Mouse (Mus musculus): ENCODE results near the gene Adra1b. TPM values are rescaled to one million over a fixed set of nuclear protein-coding genes. Genes with fewer than 3 reads are reported as not detected.

Gene Adra1b
- polyA plus RNA-seq, 1 experiment: 4.6 TPM

GRCm38 (mm10) chr11:43779551-43779950 is 121.5 kb downstream of the Adra1b start:
- H3K36me3 ChIP-seq (ENCODE audit: control insufficient read depth, insufficient read depth, low read length): no peaks in the 10 kb centered on the region
- H3K27me3 ChIP-seq (ENCODE audit: control insufficient read depth, insufficient read depth, low read length): peaks cover 4% of the 10 kb centered on the region
- TF ChIP-seq CTCF (IDR thresholded peaks at IDR 0.05; ENCODE audit: borderline replicate concordance, control insufficient read depth, extremely low read depth, insufficient read depth, low read length, poor library complexity) (no peak), POLR2A (IDR thresholded peaks at IDR 0.05; ENCODE audit: control insufficient read depth, extremely low read depth, insufficient read depth, low read length, poor library complexity) (no peak)
- WGBS: 74% methylated on average over 5 of the region's 5 CpGs
- no peak overlapping the region for H3K4me3 ChIP-seq (ENCODE audit: control insufficient read depth, insufficient read depth, low read length)
- H3K27ac ChIP-seq (ENCODE audit: control insufficient read depth, insufficient read depth, low read length): no peak overlapping the region
- H3K4me1 ChIP-seq (replicated peaks; ENCODE audit: control insufficient read depth, insufficient read depth, low read length): no peaks in the 10 kb centered on the region; the same call in 1 of the 2 replicates
- no peak for DNase-seq

GRCm38 (mm10) chr11:43776324-43776694 is 124.7 kb downstream of the Adra1b start:
- no peak for DNase-seq
- 37% methylated on average over 8 of the region's 8 CpGs for WGBS

GRCm38 (mm10) chr11:43775469-43776323 is 125.3 kb downstream of the Adra1b start:
- 20% methylated on average over 63 of the region's 63 CpGs for WGBS
- DNase-seq: no peak
- H3K4me1 ChIP-seq (replicated peaks; ENCODE audit: control insufficient read depth, insufficient read depth, low read length): no peaks in the 10 kb centered on the region; the same call in 1 of the 2 replicates
- H3K4me3 ChIP-seq (ENCODE audit: control insufficient read depth, insufficient read depth, low read length): no peak overlapping the region
- peaks cover 4% of the 10 kb centered on the region for H3K27me3 ChIP-seq (ENCODE audit: control insufficient read depth, insufficient read depth, low read length)
- no peaks in the 10 kb centered on the region for H3K36me3 ChIP-seq (ENCODE audit: control insufficient read depth, insufficient read depth, low read length)
- H3K27ac ChIP-seq (ENCODE audit: control insufficient read depth, insufficient read depth, low read length): no peak overlapping the region
- no peak for TF ChIP-seq CTCF (IDR thresholded peaks at IDR 0.05; ENCODE audit: borderline replicate concordance, control insufficient read depth, extremely low read depth, insufficient read depth, low read length, poor library complexity)
- TF ChIP-seq POLR2A (IDR thresholded peaks at IDR 0.05; ENCODE audit: control insufficient read depth, extremely low read depth, insufficient read depth, low read length, poor library complexity): no peak

More at GRCm38 (mm10) chr11:43776324-43776694, 124.7 kb downstream of the Adra1b start:
- Histone ChIP-seq H3K36me3 (ENCODE audit: control insufficient read depth, insufficient read depth, low read length) (no peaks in the 10 kb centered on the region), H3K4me3 (ENCODE audit: control insufficient read depth, insufficient read depth, low read length) (no peak overlapping the region), H3K4me1 (replicated peaks; ENCODE audit: control insufficient read depth, insufficient read depth, low read length) (no peaks in the 10 kb centered on the region; the same call in 1 of the 2 replicates), H3K27ac (ENCODE audit: control insufficient read depth, insufficient read depth, low read length) (no peak overlapping the region), H3K27me3 (ENCODE audit: control insufficient read depth, insufficient read depth, low read length) (peaks cover 4% of the 10 kb centered on the region)
- TF ChIP-seq CTCF (IDR thresholded peaks at IDR 0.05; ENCODE audit: borderline replicate concordance, control insufficient read depth, extremely low read depth, insufficient read depth, low read length, poor library complexity) (no peak), POLR2A (IDR thresholded peaks at IDR 0.05; ENCODE audit: control insufficient read depth, extremely low read depth, insufficient read depth, low read length, poor library complexity) (no peak)

GRCm38 (mm10) chr11:43773725-43774124 is 127.3 kb downstream of the Adra1b start:
- H3K4me3 ChIP-seq (ENCODE audit: control insufficient read depth, insufficient read depth, low read length): no peak overlapping the region
- no peak for DNase-seq
- peaks cover 4% of the 10 kb centered on the region for H3K27me3 ChIP-seq (ENCODE audit: control insufficient read depth, insufficient read depth, low read length)
- no peaks in the 10 kb centered on the region; the same call in 1 of the 2 replicates for H3K4me1 ChIP-seq (replicated peaks; ENCODE audit: control insufficient read depth, insufficient read depth, low read length)
- no peaks in the 10 kb centered on the region for H3K36me3 ChIP-seq (ENCODE audit: control insufficient read depth, insufficient read depth, low read length)
- H3K27ac ChIP-seq (ENCODE audit: control insufficient read depth, insufficient read depth, low read length): no peak overlapping the region
- 83% methylated on average over 5 of the region's 5 CpGs for WGBS
- TF ChIP-seq CTCF (IDR thresholded peaks at IDR 0.05; ENCODE audit: borderline replicate concordance, control insufficient read depth, extremely low read depth, insufficient read depth, low read length, poor library complexity) (no peak), POLR2A (IDR thresholded peaks at IDR 0.05; ENCODE audit: control insufficient read depth, extremely low read depth, insufficient read depth, low read length, poor library complexity) (no peak)

GRCm38 (mm10) chr11:43770110-43770509 is 130.9 kb downstream of the Adra1b start:
- H3K4me3 ChIP-seq (ENCODE audit: control insufficient read depth, insufficient read depth, low read length): no peak overlapping the region
- no peak overlapping the region for H3K27ac ChIP-seq (ENCODE audit: control insufficient read depth, insufficient read depth, low read length)
- no peak for DNase-seq
- no peaks in the 10 kb centered on the region for H3K27me3 ChIP-seq (ENCODE audit: control insufficient read depth, insufficient read depth, low read length)
- TF ChIP-seq CTCF (IDR thresholded peaks at IDR 0.05; ENCODE audit: borderline replicate concordance, control insufficient read depth, extremely low read depth, insufficient read depth, low read length, poor library complexity): no peak
- no peak for TF ChIP-seq POLR2A (IDR thresholded peaks at IDR 0.05; ENCODE audit: control insufficient read depth, extremely low read depth, insufficient read depth, low read length, poor library complexity)
- no peaks in the 10 kb centered on the region for H3K36me3 ChIP-seq (ENCODE audit: control insufficient read depth, insufficient read depth, low read length)
- 91% methylated on average over 4 of the region's 4 CpGs for WGBS
- 0 out of 2 replicates have a peak, but pooled peaks cover 4% of the 10 kb centered on the region for H3K4me1 ChIP-seq (replicated peaks; ENCODE audit: control insufficient read depth, insufficient read depth, low read length)

- no peak for DNase-seq
- H3K4me3 ChIP-seq (ENCODE audit: control insufficient read depth, insufficient read depth, low read length): no peak overlapping the region
- TF ChIP-seq CTCF (IDR thresholded peaks at IDR 0.05; ENCODE audit: borderline replicate concordance, control insufficient read depth, extremely low read depth, insufficient read depth, low read length, poor library complexity) (no peak), POLR2A (IDR thresholded peaks at IDR 0.05; ENCODE audit: control insufficient read depth, extremely low read depth, insufficient read depth, low read length, poor library complexity) (no peak)
- H3K36me3 ChIP-seq (ENCODE audit: control insufficient read depth, insufficient read depth, low read length): no peaks in the 10 kb centered on the region
- H3K27ac ChIP-seq (ENCODE audit: control insufficient read depth, insufficient read depth, low read length): no peak overlapping the region
- no peaks in the 10 kb centered on the region for H3K27me3 ChIP-seq (ENCODE audit: control insufficient read depth, insufficient read depth, low read length)
- 0 out of 2 replicates have a peak, but pooled peaks cover 4% of the 10 kb centered on the region for H3K4me1 ChIP-seq (replicated peaks; ENCODE audit: control insufficient read depth, insufficient read depth, low read length)
- 80% methylated on average over 11 of the region's 11 CpGs for WGBS
These were observed 133.3 kb downstream of the Adra1b start for GRCm38 (mm10) chr11:43767749-43768148.

Measured in thymus, adult 2 months (tissue).